ENCODE assay signal across 13 mouse cellular contexts in genomic region chr16:30654226-30654625, GRCm38 (mm10). TPM values are rescaled to one million over a fixed set of nuclear protein-coding genes. Genes with fewer than 3 reads are reported as not detected.
DNase-seq lines count a peak whose midpoint lies in the region; ATAC-seq and TF ChIP-seq lines count a peak whose summit lies in the region.
"Had no signal": no experiment of that assay in that cellular context is flagged by ENCODE, and none has a peak within 500 bp of the region (broad histone marks: within the 10 kb centered on the region; RNA-seq: fewer than 3 reads in every experiment).

No protein-coding gene starts in this region.

- no peaks in the 10 kb centered on the region for H3K27me3 ChIP-seq in heart, embryonic 12.5 days (replicated peaks)
- H3K27me3 ChIP-seq in stomach, postnatal 0 days (ENCODE audit: control insufficient read depth, insufficient read depth, low read length): no peaks in the 10 kb centered on the region
- H3K27me3 ChIP-seq: embryonic facial prominence, embryonic 15.5 days; hindbrain, embryonic 12.5 days had no signal

- TF ChIP-seq CTCF in stomach, postnatal 0 days (IDR thresholded peaks at IDR 0.05; ENCODE audit: low read depth): no peak

- H3K4me2 ChIP-seq in heart, embryonic 12.5 days: no peak overlapping the region
- no peak overlapping the region for H3K4me2 ChIP-seq in stomach, postnatal 0 days (replicated peaks; ENCODE audit: low read depth)
- H3K4me2 ChIP-seq: embryonic facial prominence, embryonic 15.5 days; hindbrain, embryonic 12.5 days had no signal

- H3K9me3 ChIP-seq in heart, embryonic 12.5 days (replicated peaks): no peaks in the 10 kb centered on the region
- no peaks in the 10 kb centered on the region for H3K9me3 ChIP-seq in stomach, postnatal 0 days (ENCODE audit: control insufficient read depth, low read length)

- TF ChIP-seq EP300 in stomach, postnatal 0 days (optimal IDR thresholded peaks at IDR 0.05): no peak

- WGBS in heart, embryonic 12.5 days: 69% methylated on average over 9 of the region's 9 CpGs
- 77% methylated on average over 9 of the region's 9 CpGs for WGBS in stomach, postnatal 0 days

- intact Hi-C loops in heart, postnatal 36 days (cut with DNase I): loop anchor here (2.0 to 5.0 kb wide), 2 partner anchors 51 to 83 kb away; no protein-coding TSS in a partner anchor

- no peak for ATAC-seq in heart, embryonic 12.5 days (ENCODE audit: insufficient number of reproducible peaks, low FRiP score)
- no peak for ATAC-seq in stomach, postnatal 0 days (ENCODE audit: low FRiP score, low TSS enrichment)
- no peak for ATAC-seq in activated CD4-positive, CD25-positive, alpha-beta regulatory T cell, adult 4 months
- ATAC-seq: inflammation-experienced regulatory T-cells, adult 6 months had no signal

- H3K36me3 ChIP-seq in heart, embryonic 12.5 days: no peaks in the 10 kb centered on the region
- no peaks in the 10 kb centered on the region for H3K36me3 ChIP-seq in stomach, postnatal 0 days (ENCODE audit: control insufficient read depth, insufficient read depth, low read length)
- H3K36me3 ChIP-seq: embryonic facial prominence, embryonic 15.5 days; hindbrain, embryonic 12.5 days had no signal

- no peak overlapping the region for H3K27ac ChIP-seq in heart, embryonic 12.5 days (ENCODE audit: poor library complexity, severe bottlenecking)
- H3K27ac ChIP-seq in stomach, postnatal 0 days (replicated peaks): no peak overlapping the region
- H3K27ac ChIP-seq: embryonic facial prominence, embryonic 15.5 days; hindbrain, embryonic 12.5 days had no signal

- peak; percentile 71 to 80 for DNase-seq in heart, adult 18-20 months
- DNase-seq in gastrocnemius, postnatal 10 days: peak; percentile 21
- DNase-seq in heart, adult 8-10 months (ENCODE audit: low spot score): peak; percentile 76
- DNase-seq in heart, postnatal 36 days: peak; percentile 56 to 62
- no peak for DNase-seq in stomach, postnatal 0 days (ENCODE audit: low spot score)
- DNase-seq: adrenal gland, adult 8-10 months; liver; thymus, postnatal 14 days had no signal

- no peak overlapping the region for H3K4me3 ChIP-seq in heart, embryonic 12.5 days
- H3K4me3 ChIP-seq in stomach, postnatal 0 days (ENCODE audit: low read depth, low read length): no peak overlapping the region
- H3K4me3 ChIP-seq: embryonic facial prominence, embryonic 15.5 days; hindbrain, embryonic 12.5 days had no signal

- H3K4me1 ChIP-seq in heart, embryonic 12.5 days (replicated peaks): 0 out of 2 replicates have a peak, but pooled peaks cover 3% of the 10 kb centered on the region
- H3K4me1 ChIP-seq in stomach, postnatal 0 days (replicated peaks; ENCODE audit: control insufficient read depth, insufficient read depth): no peaks in the 10 kb centered on the region

- no peak overlapping the region for H3K9ac ChIP-seq in heart, embryonic 12.5 days
- H3K9ac ChIP-seq in stomach, postnatal 0 days (ENCODE audit: low read length): no peak overlapping the region
- H3K9ac ChIP-seq: embryonic facial prominence, embryonic 15.5 days; hindbrain, embryonic 12.5 days had no signal

RNA-seq across cellular contexts. Expression of gene Fam43a, which starts 54.7 kb away (rescaled TPM):
- 10 to 100 TPM; 18.8 to 20.9 TPM for total RNA-seq in heart, adult 18-20 months (2021)
- polyA plus RNA-seq in heart, embryonic 12.5 days (2016; fragmentation: Nextera tagmentation; extraction: Ambion mirVana): 14.5 and 15.4 TPM in 2 replicates
- 10 to 100 TPM; 20.5 to 25.0 TPM for total RNA-seq in gastrocnemius, postnatal 10 days (2021)
- total RNA-seq in heart, adult 8-10 months (2022): 10 to 100 TPM; 19.6 to 26.6 (median 23.8) TPM
- 10 to 100 TPM; 27.4 to 31.6 TPM for total RNA-seq in heart, postnatal 36 days (2021)
- 13.4 and 14.2 TPM in 2 replicates for polyA plus RNA-seq in stomach, postnatal 0 days (2015; fragmentation: Nextera tagmentation; extraction: Ambion mirVana)
- under 1 TPM; 0.42 to 0.79 TPM for polyA plus RNA-seq in activated CD4-positive, CD25-positive, alpha-beta regulatory T cell, adult 4 months (2017; shearing (Covaris generic))
